7 mouse cellular contexts compared by ENCODE assay signal in the genomic region with DNA sequence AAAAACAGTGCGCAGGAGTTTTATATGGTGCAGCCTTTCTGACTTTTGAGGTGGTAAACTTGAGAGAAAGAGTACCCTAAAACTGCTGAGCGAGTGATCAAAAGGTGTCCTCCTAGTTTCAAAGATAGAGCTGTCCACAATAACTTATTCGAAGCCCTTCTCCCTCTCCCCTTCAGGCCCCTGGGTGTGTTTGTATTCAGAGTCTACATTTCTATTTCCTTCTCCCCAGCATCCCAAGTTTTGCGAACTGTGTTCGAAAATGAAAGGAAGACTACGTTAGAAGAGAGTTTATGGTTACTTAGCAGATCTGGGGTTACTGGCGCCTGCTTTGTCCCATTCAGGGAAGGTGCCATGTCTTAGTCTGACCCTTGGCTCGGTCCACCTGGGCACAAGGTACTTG. TPM values are rescaled to one million over a fixed set of nuclear protein-coding genes. Genes with fewer than 3 reads are reported as not detected.
DNase-seq lines count a peak whose midpoint lies in the region; ATAC-seq and TF ChIP-seq lines count a peak whose summit lies in the region.

No protein-coding gene starts in this region.

- H3K4me2 ChIP-seq in neural tube, embryonic 11.5 days (ENCODE audit: low read depth), result peak overlapping the region; percentile 63
- peak overlapping the region; percentile 70 for H3K4me2 ChIP-seq in forebrain, embryonic 12.5 days
- H3K4me2 ChIP-seq in liver, embryonic 12.5 days, result peak overlapping the region; percentile 100
- peak overlapping the region; percentile 67 for H3K4me2 ChIP-seq in stomach, postnatal 0 days (replicated peaks; ENCODE audit: low read depth)

- no peak overlapping the region for H3K27ac ChIP-seq in neural tube, embryonic 11.5 days (ENCODE audit: low read depth, low read length)
- no peak overlapping the region for H3K27ac ChIP-seq in forebrain, embryonic 12.5 days
- no peak overlapping the region for H3K27ac ChIP-seq in liver, embryonic 12.5 days
- peak overlapping the region; percentile 25; the same call in 1 of the 2 replicates for H3K27ac ChIP-seq in stomach, postnatal 0 days (replicated peaks)

- H3K4me1 ChIP-seq in neural tube, embryonic 11.5 days (ENCODE audit: control insufficient read depth, insufficient read depth, low read length), result peaks cover 6% of the 10 kb centered on the region; the same call in 1 of the 2 replicates
- H3K4me1 ChIP-seq in forebrain, embryonic 12.5 days, result peaks cover 11% of the 10 kb centered on the region
- peaks cover 22% of the 10 kb centered on the region for H3K4me1 ChIP-seq in liver, embryonic 12.5 days
- peaks cover 3% of the 10 kb centered on the region; the same call in 1 of the 2 replicates for H3K4me1 ChIP-seq in stomach, postnatal 0 days (replicated peaks; ENCODE audit: control insufficient read depth, insufficient read depth)

- no peak for ATAC-seq in neural tube, embryonic 11.5 days (ENCODE audit: insufficient read depth, low FRiP score, low TSS enrichment)
- no peak for ATAC-seq in forebrain, embryonic 12.5 days (ENCODE audit: low FRiP score)
- ATAC-seq in liver, embryonic 12.5 days, result no peak
- ATAC-seq in stomach, postnatal 0 days (ENCODE audit: low FRiP score, low TSS enrichment), result no peak

- no peaks in the 10 kb centered on the region for H3K9me3 ChIP-seq in neural tube, embryonic 11.5 days (ENCODE audit: control insufficient read depth, low read length)
- H3K9me3 ChIP-seq in forebrain, embryonic 12.5 days, result no peaks in the 10 kb centered on the region; the same call in 1 of the 2 replicates
- H3K9me3 ChIP-seq in liver, embryonic 12.5 days (replicated peaks), result 0 out of 2 replicates have a peak, but pooled peaks cover 12% of the 10 kb centered on the region
- no peaks in the 10 kb centered on the region for H3K9me3 ChIP-seq in stomach, postnatal 0 days (ENCODE audit: control insufficient read depth, low read length)

- H3K9ac ChIP-seq in neural tube, embryonic 11.5 days (ENCODE audit: low read length), result 0 out of 2 replicates have a peak overlapping the region, but pooled peaks have one; percentile 56
- peak overlapping the region; percentile 39; the same call in 1 of the 2 replicates for H3K9ac ChIP-seq in forebrain, embryonic 12.5 days
- H3K9ac ChIP-seq in liver, embryonic 12.5 days, result peak overlapping the region; percentile 98
- H3K9ac ChIP-seq in stomach, postnatal 0 days (ENCODE audit: low read length), result peak overlapping the region; percentile 63

- TF ChIP-seq EP300 in stomach, postnatal 0 days (optimal IDR thresholded peaks at IDR 0.05), result no peak

- no peaks in the 10 kb centered on the region for H3K36me3 ChIP-seq in neural tube, embryonic 11.5 days (ENCODE audit: control insufficient read depth, insufficient read depth, low read length)
- H3K36me3 ChIP-seq in forebrain, embryonic 12.5 days (replicated peaks), result 0 out of 2 replicates have a peak, but pooled peaks cover 3% of the 10 kb centered on the region
- peaks cover 4% of the 10 kb centered on the region; the same call in 1 of the 2 replicates for H3K36me3 ChIP-seq in liver, embryonic 12.5 days
- H3K36me3 ChIP-seq in stomach, postnatal 0 days (ENCODE audit: control insufficient read depth, insufficient read depth, low read length), result no peaks in the 10 kb centered on the region

- no peaks in the 10 kb centered on the region for H3K27me3 ChIP-seq in neural tube, embryonic 11.5 days (ENCODE audit: control insufficient read depth, insufficient read depth, low read length)
- H3K27me3 ChIP-seq in forebrain, embryonic 12.5 days, result peaks cover 5% of the 10 kb centered on the region; the same call in 1 of the 2 replicates
- H3K27me3 ChIP-seq in liver, embryonic 12.5 days (replicated peaks), result 0 out of 2 replicates have a peak, but pooled peaks cover 7% of the 10 kb centered on the region
- H3K27me3 ChIP-seq in stomach, postnatal 0 days (ENCODE audit: control insufficient read depth, insufficient read depth, low read length), result no peaks in the 10 kb centered on the region

- DNase-seq in neural tube, embryonic 11.5 days (ENCODE audit: low spot score), result no peak
- no peak for DNase-seq in neural tube, embryonic 10.5 days (ENCODE audit: extremely low spot score, low spot score)
- no peak for DNase-seq in stomach, postnatal 0 days (ENCODE audit: low spot score)
- DNase-seq in urinary bladder, postnatal 36 days (ENCODE audit: low spot score in 2 of 2), result no peak
- no peak for DNase-seq in thymus, postnatal 10 days (ENCODE audit: low spot score in 2 of 2)

- TF ChIP-seq CTCF in stomach, postnatal 0 days (IDR thresholded peaks at IDR 0.05; ENCODE audit: low read depth), result no peak

- H3K4me3 ChIP-seq in neural tube, embryonic 11.5 days (ENCODE audit: low read depth, low read length), result peak overlapping the region; percentile 95
- H3K4me3 ChIP-seq in forebrain, embryonic 12.5 days (replicated peaks), result peak overlapping the region; percentile 97
- peak overlapping the region; percentile 97 for H3K4me3 ChIP-seq in liver, embryonic 12.5 days
- peak overlapping the region; percentile 97 for H3K4me3 ChIP-seq in stomach, postnatal 0 days (ENCODE audit: low read depth, low read length)

- WGBS in neural tube, embryonic 11.5 days, result 63% methylated on average over 8 of the region's 8 CpGs
- WGBS in forebrain, embryonic 12.5 days, result 64% methylated on average over 8 of the region's 8 CpGs
- 59% methylated on average over 8 of the region's 8 CpGs for WGBS in liver, embryonic 12.5 days (ENCODE audit: insufficient replicate concordance)
- WGBS in stomach, postnatal 0 days, result 54% methylated on average over 8 of the region's 8 CpGs

RNA-seq across cellular contexts. Expression of gene Gm20721, which starts 20.0 kb away (rescaled TPM):
- 8.1 and 9.1 TPM in 2 replicates for polyA plus RNA-seq in neural tube, embryonic 11.5 days (2014; fragmentation: Nextera tagmentation; extraction: Ambion mirVana)
- 7.1 and 7.5 TPM in 2 replicates for polyA plus RNA-seq in forebrain, embryonic 12.5 days (2016; fragmentation: Nextera tagmentation; extraction: Ambion mirVana)
- polyA plus RNA-seq in liver, embryonic 12.5 days (2016; fragmentation: Nextera tagmentation; extraction: Ambion mirVana), result 23.2 and 33.5 TPM in 2 replicates
- polyA plus RNA-seq in stomach, postnatal 0 days (2015; fragmentation: Nextera tagmentation; extraction: Ambion mirVana), result 5.8 and 7.9 TPM in 2 replicates

RNA-seq across cellular contexts. Expression of gene Gnas, which starts 42.4 kb away (rescaled TPM):
- 1,351 and 1,381 TPM in 2 replicates for polyA plus RNA-seq in neural tube, embryonic 11.5 days (2014; fragmentation: Nextera tagmentation; extraction: Ambion mirVana)
- polyA plus RNA-seq in forebrain, embryonic 12.5 days (2016; fragmentation: Nextera tagmentation; extraction: Ambion mirVana), result 1,283 and 1,309 TPM in 2 replicates
- polyA plus RNA-seq in liver, embryonic 12.5 days (2016; fragmentation: Nextera tagmentation; extraction: Ambion mirVana), result 565 and 587 TPM in 2 replicates
- polyA plus RNA-seq in stomach, postnatal 0 days (2015; fragmentation: Nextera tagmentation; extraction: Ambion mirVana), result 890 and 920 TPM in 2 replicates

Comparison
In these comparisons a context has a peak if more than half of its experiments do, and no peak if none do; other contexts are left out.
1. H3K9ac ChIP-seq: peak in every context shown above with its lines; median percentile 98 in liver, embryonic 12.5 days; 63 in stomach, postnatal 0 days; 56 in neural tube, embryonic 11.5 days; 39 in forebrain, embryonic 12.5 days.